Mouse (Mus musculus) forebrain, postnatal 0 days (tissue): Measurements from ENCODE around the gene Mcf2l. TPM values are rescaled to one million over a fixed set of nuclear protein-coding genes. Genes with fewer than 3 reads are reported as not detected.

Source experiments
- ATAC-seq: fragments of 200-750 bp; cut with Nextera tagmentation; 2 replicates; pipeline ENCODE4 v1.8.0; 2017; ENCODE audit warnings: mild to moderate bottlenecking, moderate library complexity
- DNase-seq: peaks from one replicate; pipeline ENCODE4 v3.0.0-alpha.2; 2015
- H3K27ac ChIP-seq: fragments of 300-500 bp; sonication (generic); 2 replicates; pipeline ENCODE4 v1.5.1; 2014; ENCODE audit warnings: low read depth, mild to moderate bottlenecking, antibody characterized with exemption, low read length, moderate library complexity, mixed read lengths
- H3K27me3 ChIP-seq: fragments of 300-500 bp; sonication (generic); 2 replicates; pipeline ENCODE4 v1.6.1; 2014; ENCODE audit warnings: mild to moderate bottlenecking, low read length, mixed read lengths; ENCODE audit not compliant: insufficient read depth
- H3K36me3 ChIP-seq: fragments of 300-500 bp; sonication (generic); 2 replicates; pipeline ENCODE4 v1.6.1; 2014; ENCODE audit warnings: mild to moderate bottlenecking, moderate library complexity; ENCODE audit not compliant: insufficient read depth
- H3K4me1 ChIP-seq: fragments of 300-500 bp; sonication (generic); 2 replicates; pipeline ENCODE4 v1.6.1; 2014; ENCODE audit warnings: antibody characterized with exemption; ENCODE audit not compliant: insufficient read depth
- H3K4me2 ChIP-seq: fragments of 300-500 bp; sonication (generic); 2 replicates; pipeline ENCODE4 v1.6.1; 2014; ENCODE audit warnings: low read depth, mild to moderate bottlenecking, moderate library complexity
- H3K4me3 ChIP-seq: fragments of 300-500 bp; sonication (generic); 2 replicates; pipeline ENCODE4 v1.5.1; 2014; ENCODE audit warnings: low read depth, low read length, mixed read lengths
- H3K9ac ChIP-seq: fragments of 300-500 bp; sonication (generic); 2 replicates; pipeline ENCODE4 v1.6.1; 2014; ENCODE audit warnings: mild to moderate bottlenecking
- H3K9me3 ChIP-seq: fragments of 300-500 bp; sonication (generic); 2 replicates; pipeline ENCODE4 v1.6.1; 2016; ENCODE audit warnings: low read length
- CTCF ChIP-seq: sonication (generic); IDR thresholded peaks from 2 replicates; pipeline ENCODE4 v1.5.1; 2016; ENCODE audit warnings: antibody characterized with exemption, control low read depth, low read depth
- WGBS: fragments of 180-500 bp; shearing (Covaris S2); extraction: QIAGEN DNeasy Blood & Tissue Kit; methylation state at CpG from one replicate; pipeline ENCODE4 v1.1.7; 2014; 5-methylcytosine and 5-hydroxymethylcytosine counted together
- polyA plus RNA-seq: library from polyadenylated mRNA; unstranded; fragments of >200 nt; fragmentation: Nextera tagmentation; extraction: Ambion mirVana; gene quantifications from 2 replicates; pipeline ENCODE4 v1.2.1, GENCODE M21; 2015
- total RNA-seq: library from RNA; depleted of rRNA; stranded (reverse); fragments of >200 nt; gene quantifications from 2 replicates; pipeline ENCODE4 v1.2.3, GENCODE M21; 2014

Gene Mcf2l
- total and polyA plus RNA-seq, 2 experiments from 2014 or later: 118 to 371 TPM

DNA sequence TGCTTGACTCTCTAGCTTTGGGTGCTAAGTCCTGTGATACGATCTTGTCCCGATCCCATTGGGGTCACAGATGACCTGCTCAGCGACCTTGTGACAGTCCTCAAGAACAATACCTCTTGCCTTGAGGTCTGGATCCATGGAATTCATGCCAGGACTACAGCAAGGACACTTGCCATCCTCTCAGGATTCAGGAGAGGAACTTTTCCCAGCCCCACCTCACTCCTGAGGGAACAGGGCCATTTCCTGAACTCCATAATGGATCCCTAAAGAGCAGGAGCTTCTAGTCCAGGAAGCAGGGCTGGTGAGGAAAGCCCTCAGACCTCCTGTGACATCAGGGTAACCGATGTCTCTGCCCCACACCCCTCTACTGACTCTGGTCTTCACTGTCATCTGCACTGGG, 34.1 kb downstream of the Mcf2l start:
- Histone ChIP-seq H3K4me3 (no peak overlapping the region), H3K27me3 (no peaks in the 10 kb centered on the region), H3K9ac (no peak overlapping the region), H3K27ac (no peak overlapping the region), H3K36me3 (no peaks in the 10 kb centered on the region), H3K4me1 (no peaks in the 10 kb centered on the region), H3K9me3 (no peaks in the 10 kb centered on the region), H3K4me2 (no peak overlapping the region)
- DNase-seq: no peak
- TF ChIP-seq CTCF: no peak
- WGBS: 80% methylated on average over 4 of the region's 4 CpGs
- no peak for ATAC-seq

DNA sequence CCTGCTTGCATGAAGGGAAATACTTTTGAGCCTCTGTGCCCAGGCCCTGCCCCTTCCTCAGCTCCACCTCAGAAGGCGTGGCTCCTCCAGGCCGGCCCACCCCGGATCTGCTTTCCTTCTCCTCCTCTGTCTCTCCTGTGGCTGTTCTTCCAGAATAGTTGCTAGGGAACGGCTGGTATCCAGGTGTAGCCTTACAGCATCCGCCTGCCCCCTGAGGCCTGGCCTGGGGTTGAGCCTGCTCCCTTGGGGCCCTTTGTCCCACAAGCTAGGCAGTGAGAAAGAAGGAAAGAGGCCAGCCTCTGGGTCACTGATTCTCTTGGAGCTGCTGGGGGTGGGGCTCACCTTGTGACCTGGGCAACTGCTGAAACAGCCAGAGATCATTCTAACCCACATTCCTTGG, 38.4 kb downstream of the Mcf2l start:
- Histone ChIP-seq H3K4me3 (no peak overlapping the region), H3K27me3 (no peaks in the 10 kb centered on the region), H3K27ac (no peak overlapping the region), H3K9ac (no peak overlapping the region), H3K9me3 (no peaks in the 10 kb centered on the region), H3K4me1 (peaks cover 8% of the 10 kb centered on the region; the same call in 1 of the 2 replicates), H3K4me2 (no peak overlapping the region), H3K36me3 (no peaks in the 10 kb centered on the region)
- ATAC-seq: no peak
- 18% methylated on average over 5 of the region's 5 CpGs for WGBS
- DNase-seq: no peak
- TF ChIP-seq CTCF: no peak

DNA sequence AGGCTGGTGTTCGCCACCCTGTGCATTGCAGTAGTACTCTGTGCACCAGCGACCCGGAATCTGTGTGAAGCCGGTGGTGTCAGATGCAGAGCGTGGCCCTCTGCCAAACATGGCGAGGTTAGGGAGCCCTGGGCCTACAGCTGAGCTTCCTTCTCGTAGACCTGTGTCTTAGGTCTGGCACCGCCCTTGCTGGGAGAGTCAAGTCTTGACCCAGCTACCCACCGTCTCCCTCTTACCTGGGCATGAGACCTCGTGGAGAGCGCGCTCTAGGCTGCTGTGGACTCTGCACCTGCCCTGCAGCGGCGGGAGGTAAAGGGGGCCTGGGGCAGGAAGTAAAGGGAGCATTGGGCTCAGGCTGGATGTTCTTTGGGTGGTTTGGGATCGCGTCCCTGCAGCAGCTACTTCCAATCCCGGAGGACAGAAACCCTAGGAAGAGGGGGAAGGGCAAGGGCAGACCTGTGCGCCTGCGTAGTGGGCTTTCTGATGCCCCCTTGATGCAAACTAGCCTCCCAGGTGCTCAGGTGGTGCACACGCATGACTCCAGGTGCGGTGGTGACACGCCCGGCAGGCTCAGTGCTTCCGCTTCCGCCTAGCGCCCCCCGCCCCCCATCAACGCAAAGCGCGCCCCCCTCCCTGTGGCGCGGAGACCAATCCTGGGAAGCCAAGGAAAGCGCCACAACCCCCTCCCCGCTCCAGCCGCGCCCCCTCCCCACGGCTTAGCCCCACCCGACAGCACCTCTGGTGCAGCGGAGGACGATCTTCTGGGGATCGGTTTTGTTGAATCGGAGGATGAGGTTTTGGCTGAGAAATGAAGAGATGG, 41.8 kb downstream of the Mcf2l start:
- DNase-seq (peak; percentile 92), ATAC-seq (peak; percentile 93)
- peak overlapping the region; percentile 90 for H3K4me2 ChIP-seq
- 11% methylated on average over 42 of the region's 42 CpGs for WGBS
- H3K27me3 ChIP-seq: no peaks in the 10 kb centered on the region
- no peaks in the 10 kb centered on the region for H3K9me3 ChIP-seq
- peak overlapping the region; percentile 65 for H3K4me3 ChIP-seq
- peaks cover 26% of the 10 kb centered on the region for H3K4me1 ChIP-seq
- no peaks in the 10 kb centered on the region for H3K36me3 ChIP-seq
- H3K27ac ChIP-seq: peak overlapping the region; percentile 86
- no peak; the same call in 1 of the 2 replicates for TF ChIP-seq CTCF
- peak overlapping the region; percentile 81 for H3K9ac ChIP-seq

DNA sequence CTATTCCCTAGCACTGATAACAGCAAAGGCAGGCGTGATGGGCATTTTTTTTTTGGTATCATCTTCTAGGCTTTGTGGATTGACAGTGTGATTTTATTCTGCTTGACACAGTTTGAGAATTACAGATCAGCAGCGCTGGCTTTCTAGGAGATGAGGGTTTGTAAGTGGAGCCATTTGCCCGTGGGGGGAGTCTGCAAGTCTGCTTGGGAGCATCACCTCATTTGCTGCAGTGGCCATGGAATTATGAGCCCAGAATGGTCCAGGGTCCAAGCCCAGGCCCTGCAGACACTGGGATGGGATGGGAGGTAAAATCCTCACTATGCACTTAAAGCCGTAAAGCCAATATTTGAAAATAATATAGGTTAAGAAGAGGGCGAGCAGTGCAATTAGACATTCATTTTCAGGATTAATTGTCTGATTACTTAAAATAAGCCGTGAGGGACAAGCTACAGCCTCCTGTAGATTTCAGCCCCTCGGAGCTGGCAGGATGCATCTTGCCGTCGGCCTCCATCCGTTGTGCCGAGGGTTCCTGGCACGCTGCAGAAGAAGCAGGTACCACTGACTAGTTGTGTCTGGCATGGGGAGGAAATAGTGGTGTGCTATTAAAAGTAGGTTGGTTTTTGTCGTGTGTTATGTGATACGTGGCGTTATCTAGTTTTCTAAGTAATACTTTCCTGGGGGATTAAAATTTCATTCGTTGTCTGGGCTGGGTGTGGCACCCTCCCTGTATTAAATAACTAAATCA, 42.7 kb downstream of the Mcf2l start:
- no peaks in the 10 kb centered on the region for H3K27me3 ChIP-seq
- H3K4me1 ChIP-seq: peaks cover 26% of the 10 kb centered on the region
- H3K4me2 ChIP-seq: peak overlapping the region; percentile 90
- peak; percentile 36 for DNase-seq
- H3K27ac ChIP-seq: peak overlapping the region; percentile 86
- no peak for TF ChIP-seq CTCF
- no peaks in the 10 kb centered on the region for H3K36me3 ChIP-seq
- 38% methylated on average over 16 of the region's 16 CpGs for WGBS
- H3K9me3 ChIP-seq: no peaks in the 10 kb centered on the region
- peak; percentile 27; the same call in 1 of the 2 replicates for ATAC-seq
- H3K9ac ChIP-seq: peak overlapping the region; percentile 81
- H3K4me3 ChIP-seq: peak overlapping the region; percentile 65

DNA sequence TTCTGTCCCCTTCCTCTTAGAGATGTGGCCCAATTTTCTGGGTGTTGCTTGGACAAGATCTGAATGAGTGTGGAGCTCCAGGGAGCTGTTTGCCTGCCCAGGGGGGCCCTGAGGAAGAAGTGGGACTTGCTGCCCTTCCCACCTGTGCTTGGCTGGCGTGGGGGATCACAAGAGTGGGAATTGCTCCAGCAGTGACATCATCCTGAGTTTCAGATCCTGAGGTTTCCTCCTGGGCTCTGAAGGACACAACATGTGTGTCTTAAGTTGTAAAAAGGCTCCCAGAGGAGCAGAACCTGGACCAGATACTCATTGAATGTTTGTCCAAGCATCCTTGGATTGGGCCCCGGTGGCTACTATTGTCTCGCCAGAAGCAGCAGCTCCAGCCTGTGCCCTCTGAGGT, 43.4 kb downstream of the Mcf2l start:
- H3K27ac ChIP-seq: peak overlapping the region; percentile 86
- DNase-seq (no peak), ATAC-seq (no peak)
- peak overlapping the region; percentile 90 for H3K4me2 ChIP-seq
- WGBS: 58% methylated on average over 3 of the region's 3 CpGs
- TF ChIP-seq CTCF: no peak
- no peaks in the 10 kb centered on the region for H3K27me3 ChIP-seq
- H3K4me3 ChIP-seq: peak overlapping the region; percentile 65
- H3K9ac ChIP-seq: peak overlapping the region; percentile 81
- H3K36me3 ChIP-seq: no peaks in the 10 kb centered on the region
- peaks cover 26% of the 10 kb centered on the region for H3K4me1 ChIP-seq
- H3K9me3 ChIP-seq: no peaks in the 10 kb centered on the region

DNA sequence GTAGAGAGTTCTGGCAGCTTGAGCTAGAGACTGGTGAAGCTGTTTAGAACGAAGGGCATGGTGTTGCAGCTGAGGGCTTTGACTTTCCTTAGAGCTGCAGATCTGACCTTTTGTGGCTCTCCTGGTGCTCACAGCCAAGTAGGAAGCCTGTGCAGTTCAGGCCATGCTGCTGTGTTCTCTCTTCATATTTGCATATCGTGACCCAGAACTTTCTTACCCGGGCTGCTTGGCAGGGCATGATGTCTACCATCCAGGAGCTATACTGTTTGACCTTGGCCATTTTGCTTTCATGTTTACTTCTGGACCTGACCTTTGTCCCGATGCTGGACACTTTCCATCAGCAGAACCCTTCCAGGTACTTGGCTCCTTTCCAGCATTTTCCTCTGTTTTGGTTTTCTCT, 44.2 kb downstream of the Mcf2l start:
- DNase-seq (no peak), ATAC-seq (no peak)
- Histone ChIP-seq H3K4me3 (peak overlapping the region; percentile 65), H3K4me1 (peaks cover 26% of the 10 kb centered on the region), H3K4me2 (peak overlapping the region; percentile 90), H3K27ac (no peak overlapping the region), H3K27me3 (no peaks in the 10 kb centered on the region), H3K9ac (peak overlapping the region; percentile 81), H3K36me3 (no peaks in the 10 kb centered on the region), H3K9me3 (no peaks in the 10 kb centered on the region)
- TF ChIP-seq CTCF: no peak
- WGBS: 85% methylated on average over 4 of the region's 4 CpGs

DNA sequence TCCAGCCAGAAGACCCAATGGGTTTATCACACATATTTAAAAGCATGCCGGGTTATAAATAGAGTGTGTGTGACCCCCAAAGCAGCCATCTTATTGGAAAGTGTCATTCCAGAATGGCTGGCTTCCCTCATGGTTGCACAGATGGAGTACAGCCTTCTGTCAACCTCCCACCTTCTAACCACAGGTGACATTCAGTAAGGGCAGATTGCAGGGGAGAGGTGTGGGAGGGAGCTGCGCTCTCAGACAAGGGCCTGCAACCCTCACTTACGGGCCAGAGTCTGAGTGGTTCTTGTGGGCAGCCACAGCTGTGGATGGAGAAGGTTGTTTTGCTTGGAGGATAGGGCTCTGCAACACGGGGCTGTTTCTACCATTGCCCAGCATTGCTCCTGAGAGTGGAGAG, 47.0 kb downstream of the Mcf2l start:
- Histone ChIP-seq H3K36me3 (no peaks in the 10 kb centered on the region), H3K4me2 (no peak overlapping the region), H3K27me3 (no peaks in the 10 kb centered on the region), H3K9me3 (no peaks in the 10 kb centered on the region), H3K4me3 (no peak overlapping the region), H3K9ac (no peak overlapping the region), H3K27ac (no peak overlapping the region), H3K4me1 (peaks cover 20% of the 10 kb centered on the region)
- TF ChIP-seq CTCF: no peak
- no peak for DNase-seq
- no peak for ATAC-seq
- 82% methylated on average over 4 of the region's 4 CpGs for WGBS
